Mouse (Mus musculus): ENCODE measurements around the gene Psmd14.

DNA sequence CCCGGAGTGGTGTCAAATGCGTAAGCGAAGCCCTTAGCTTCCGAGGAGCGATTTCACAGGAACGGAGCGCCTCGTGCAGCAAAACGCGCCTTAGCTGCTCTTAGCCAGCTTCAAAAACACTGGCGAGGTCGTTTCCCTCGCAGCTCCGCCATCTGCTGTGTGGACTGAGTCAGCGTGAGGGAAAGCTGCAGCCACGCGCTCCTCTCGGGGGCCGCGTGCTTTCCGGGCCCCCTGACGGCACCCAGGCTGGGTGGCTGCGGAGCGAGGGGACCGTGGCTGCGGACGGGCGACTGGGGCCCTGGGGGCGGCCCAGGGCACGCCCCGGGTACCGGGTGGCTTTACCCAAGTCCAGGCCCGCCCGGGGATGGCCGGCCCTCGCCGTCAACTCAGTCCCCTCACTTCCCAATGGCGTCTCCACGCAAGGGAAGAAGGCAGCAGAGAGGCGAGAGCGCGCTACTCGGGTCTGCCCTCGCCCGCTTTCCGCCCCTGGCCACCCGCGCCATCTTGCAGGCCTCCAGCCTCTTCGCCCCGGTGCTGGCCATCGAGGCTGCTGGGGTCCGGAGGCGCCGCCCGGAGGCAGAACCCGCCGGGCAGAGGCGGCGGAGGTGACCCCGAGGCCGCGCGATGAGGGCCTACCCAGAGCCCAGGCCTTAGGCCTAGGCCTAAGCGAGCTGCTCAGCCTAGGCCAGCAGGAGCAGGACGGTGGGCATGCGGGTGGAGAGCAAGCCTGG lies 104.3 kb downstream of the Psmd14 start:
- TF ChIP-seq MAX (IDR thresholded peaks at IDR 0.05; ENCODE audit: low read depth): no peak
- no peak for TF ChIP-seq TCF12 (IDR thresholded peaks at IDR 0.05; ENCODE audit: insufficient read depth, poor library complexity, severe bottlenecking)
- no peak for TF ChIP-seq REST (IDR thresholded peaks at IDR 0.05; ENCODE audit: insufficient read depth, insufficient read length)
- TF ChIP-seq POLR2A (IDR thresholded peaks at IDR 0.05; ENCODE audit: insufficient read length, low read depth): no peak
- no peak for TF ChIP-seq TCF3 (IDR thresholded peaks at IDR 0.05; ENCODE audit: insufficient read length, low read depth)
- no peak for TF ChIP-seq MYOG (IDR thresholded peaks at IDR 0.05; ENCODE audit: control insufficient read depth in 1 of 3, insufficient read depth in 1 of 3, insufficient read length in 2 of 3, low read depth in 2 of 3)
- no peak for TF ChIP-seq CEBPB (IDR thresholded peaks at IDR 0.05; ENCODE audit: insufficient read depth, poor library complexity, severe bottlenecking)

All from myocyte (in vitro differentiated cells).